Mouse (Mus musculus) cerebellum, adult 2 months (tissue): ENCODE data around the gene Gm49510.

ENCODE experiments used
- CTCF ChIP-seq: fragments of 200-500 bp; IDR thresholded peaks from 2 replicates; pipeline ENCODE4 v1.5.1; 2011; ENCODE audit warnings: low read depth, mild to moderate bottlenecking, control low read depth, low read length, moderate library complexity, borderline replicate concordance; ENCODE audit not compliant: insufficient read depth
- POLR2A ChIP-seq: fragments of 200-500 bp; IDR thresholded peaks from 2 replicates; pipeline ENCODE4 v1.6.1; 2011; ENCODE audit warnings: low read length, control low read depth, borderline replicate concordance; ENCODE audit not compliant: insufficient read depth

DNA sequence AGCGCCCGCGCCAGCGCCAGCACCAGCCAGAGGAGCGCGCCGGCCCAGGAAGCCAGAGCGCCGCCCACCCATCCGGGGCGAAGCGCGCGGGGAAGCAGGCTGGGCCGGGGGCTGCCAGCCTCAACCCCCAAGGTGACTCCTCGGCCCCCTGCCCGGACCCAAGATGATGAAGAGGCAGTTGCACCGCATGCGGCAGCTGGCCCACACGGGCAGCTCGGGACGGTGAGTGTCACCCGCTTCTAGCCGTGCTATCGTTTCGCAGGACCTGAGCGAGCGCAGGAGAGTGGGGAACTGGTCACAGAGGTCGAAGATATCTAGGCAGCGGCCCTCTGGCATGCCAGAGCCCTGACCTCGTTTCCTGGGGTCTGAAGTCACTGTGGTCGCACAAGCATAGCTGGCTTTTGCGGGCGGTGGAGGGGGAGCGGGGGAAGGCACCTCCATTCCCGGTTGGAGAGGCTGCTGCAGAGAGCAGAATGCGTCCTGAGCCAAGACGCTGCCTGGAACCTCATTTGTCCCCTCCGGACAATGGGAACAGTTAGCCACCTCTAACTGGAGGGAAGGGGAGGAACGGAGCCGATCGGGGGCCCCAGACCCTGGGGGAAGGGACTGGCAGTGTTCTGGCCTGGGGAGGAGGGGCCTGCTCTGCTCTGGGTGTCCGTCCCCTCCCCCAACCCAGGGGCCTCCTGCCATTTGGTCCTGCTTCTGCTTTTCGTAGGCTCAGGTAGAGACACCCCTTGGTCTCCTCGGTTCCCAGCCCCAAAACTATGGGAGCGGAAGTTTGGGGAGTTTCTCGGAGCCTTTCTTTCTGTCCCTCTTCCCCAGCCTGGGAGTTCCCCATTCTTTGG, 495 bp downstream of the Gm49510 start, which contains the start of gene Sh3bp1:
- TF ChIP-seq POLR2A (no peak), CTCF (no peak)
